Mouse (Mus musculus) kidney, embryonic 14.5 days (tissue): ENCODE data around the gene Tomm20. TPM values are rescaled to one million over a fixed set of nuclear protein-coding genes. Genes with fewer than 3 reads are reported as not detected.

Experiments
- ATAC-seq: fragments of 200-750 bp; cut with Nextera tagmentation; 2 replicates; pipeline ENCODE4 v1.8.0; 2017; ENCODE audit warnings: moderate number of reproducible peaks, mild to moderate bottlenecking, moderate TSS enrichment, moderate library complexity; ENCODE audit not compliant: low FRiP score, low TSS enrichment
- H3K27ac ChIP-seq: fragments of 300-500 bp; sonication (generic); 2 replicates; pipeline ENCODE4 v1.5.1; 2014; ENCODE audit warnings: low read depth, mild to moderate bottlenecking, low read length, moderate library complexity, mixed read lengths
- H3K27me3 ChIP-seq: fragments of 300-500 bp; sonication (generic); 2 replicates; pipeline ENCODE4 v1.6.1; 2014; ENCODE audit warnings: mild to moderate bottlenecking, low read length; ENCODE audit not compliant: control insufficient read depth, insufficient read depth
- H3K36me3 ChIP-seq: fragments of 300-500 bp; sonication (generic); 2 replicates; pipeline ENCODE4 v1.6.1; 2014; ENCODE audit warnings: low read length, mixed read lengths; ENCODE audit not compliant: control insufficient read depth, insufficient read depth
- H3K4me1 ChIP-seq: fragments of 300-500 bp; sonication (generic); 2 replicates; pipeline ENCODE4 v1.6.1; 2014; ENCODE audit warnings: low read length, mixed read lengths; ENCODE audit not compliant: control insufficient read depth, insufficient read depth
- H3K4me2 ChIP-seq: fragments of 300-500 bp; sonication (generic); replicated peaks from 2 replicates; pipeline ENCODE4 v1.6.1; 2014; ENCODE audit warnings: low read depth, mild to moderate bottlenecking, low read length
- H3K4me3 ChIP-seq: fragments of 300-500 bp; sonication (generic); 2 replicates; pipeline ENCODE4 v1.5.1; 2014; ENCODE audit warnings: mild to moderate bottlenecking, low read length
- H3K9ac ChIP-seq: fragments of 300-500 bp; sonication (generic); 2 replicates; pipeline ENCODE4 v1.6.1; 2014; ENCODE audit warnings: low read depth, mild to moderate bottlenecking, low read length, moderate library complexity
- H3K9me3 ChIP-seq: fragments of 300-500 bp; sonication (generic); 2 replicates; pipeline ENCODE4 v1.6.1; 2016; ENCODE audit warnings: low read length; ENCODE audit not compliant: control insufficient read depth
- WGBS: fragments of 180-500 bp; shearing (Covaris S2); extraction: QIAGEN DNeasy Blood & Tissue Kit; methylation state at CpG from one replicate; pipeline ENCODE4 v1.1.7; 2014; 5-methylcytosine and 5-hydroxymethylcytosine counted together
- polyA plus RNA-seq: library from polyadenylated mRNA; unstranded; fragments of >200 nt; fragmentation: Nextera tagmentation; extraction: Ambion mirVana; gene quantifications from 2 replicates; pipeline ENCODE4 v1.2.1, GENCODE M21; 2014

The Tomm20 gene
- polyA plus RNA-seq, 1 experiment from 2014 or later = 262 TPM

- under 1% methylated on average over 50 of the region's 50 CpGs for WGBS
- Histone ChIP-seq H3K36me3 (peaks cover 22% of the 10 kb centered on the region), H3K4me3 (peak within 1 kb of the TSS; percentile 88)
Observed at GRCm38 (mm10) chr8:126970579-126971313, 25.1 kb upstream of the Tomm20 start, which contains the start of gene Rbm34. Gene Rbm34, minus strand, starts transcription at chr8:126971071.

DNA sequence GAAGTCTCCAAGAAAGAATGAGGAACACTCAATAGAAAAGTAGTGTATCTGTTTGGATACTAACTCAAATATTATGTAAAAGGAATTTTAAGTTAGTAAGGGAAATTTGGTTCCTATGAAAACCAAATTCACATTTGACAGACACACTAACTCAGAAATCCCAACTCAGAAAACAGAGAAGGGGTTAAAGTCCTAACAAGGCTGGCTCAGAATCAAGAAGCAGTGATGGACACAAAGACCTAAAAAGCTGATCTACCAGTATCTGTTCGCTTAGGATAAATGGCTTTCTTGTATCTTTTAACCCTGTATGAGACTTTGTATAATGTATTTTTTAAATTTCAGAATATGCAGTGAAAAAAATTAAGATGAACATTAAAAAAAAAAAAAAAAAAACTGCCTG lies 23.9 kb upstream of the Tomm20 start:
- 92% methylated on average over 1 of the region's 1 CpGs for WGBS
- Histone ChIP-seq H3K4me3 (no peak overlapping the region; the same call in 1 of the 2 replicates), H3K4me1 (peaks cover 6% of the 10 kb centered on the region; the same call in 1 of the 2 replicates), H3K27me3 (no peaks in the 10 kb centered on the region), H3K9me3 (no peaks in the 10 kb centered on the region), H3K9ac (no peak overlapping the region), H3K4me2 (no peak overlapping the region), H3K36me3 (peaks cover 34% of the 10 kb centered on the region), H3K27ac (no peak overlapping the region)
- no peak for ATAC-seq

More at GRCm38 (mm10) chr8:126970579-126971313, 25.1 kb upstream of the Tomm20 start, which contains the start of gene Rbm34:
- H3K4me1 ChIP-seq = peaks cover 6% of the 10 kb centered on the region; the same call in 1 of the 2 replicates
- peak within 1 kb of the TSS; percentile 88 for H3K4me2 ChIP-seq
- H3K27me3 ChIP-seq = no peaks in the 10 kb centered on the region
- H3K27ac ChIP-seq = peak within 1 kb of the TSS; percentile 66; the same call in 1 of the 2 replicates
- H3K9me3 ChIP-seq = no peaks in the 10 kb centered on the region
- peak; percentile 98 for ATAC-seq
- peak within 1 kb of the TSS; percentile 84 for H3K9ac ChIP-seq

- H3K4me3 ChIP-seq = no peak overlapping the region
- H3K4me1 ChIP-seq = peaks cover 6% of the 10 kb centered on the region; the same call in 1 of the 2 replicates
- no peak for ATAC-seq
- H3K9me3 ChIP-seq = no peaks in the 10 kb centered on the region
- no peak overlapping the region for H3K4me2 ChIP-seq
- no peak overlapping the region for H3K9ac ChIP-seq
- H3K27ac ChIP-seq = no peak overlapping the region
- peaks cover 44% of the 10 kb centered on the region for H3K36me3 ChIP-seq
- 97% methylated on average over 6 of the region's 6 CpGs for WGBS
- H3K27me3 ChIP-seq = no peaks in the 10 kb centered on the region
Observed at GRCm38 (mm10) chr8:126968107-126968506, 22.5 kb upstream of the Tomm20 start.

- ATAC-seq = no peak
- no peaks in the 10 kb centered on the region for H3K9me3 ChIP-seq
- H3K4me3 ChIP-seq = no peak overlapping the region
Observed at GRCm38 (mm10) chr8:126965246-126965645, 19.6 kb upstream of the Tomm20 start.

DNA sequence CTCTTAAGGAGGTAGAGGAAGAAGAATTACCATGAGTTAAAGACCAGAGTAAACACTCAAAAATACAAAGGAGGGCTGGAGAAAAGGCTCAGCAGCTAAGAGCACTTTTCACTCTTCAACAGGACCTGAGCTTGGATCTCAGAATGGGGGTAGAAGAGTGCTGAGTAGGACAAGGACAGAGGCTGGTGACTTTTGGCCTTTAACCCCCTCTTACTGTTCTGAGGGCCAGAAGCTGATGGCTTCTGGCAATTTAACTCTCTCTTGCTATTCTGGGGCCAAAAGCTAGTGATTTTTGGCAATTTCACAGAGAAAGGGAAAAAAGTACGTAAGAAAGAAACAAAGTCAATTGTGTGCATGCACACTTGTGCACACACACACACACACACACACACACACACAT lies 17.2 kb upstream of the Tomm20 start:
- no peaks in the 10 kb centered on the region for H3K9me3 ChIP-seq
- H3K36me3 ChIP-seq = peaks cover 70% of the 10 kb centered on the region
- no peak overlapping the region for H3K4me3 ChIP-seq
- 94% methylated on average over 1 of the region's 1 CpGs for WGBS
- H3K9ac ChIP-seq = no peak overlapping the region
- H3K4me1 ChIP-seq = no peaks in the 10 kb centered on the region
- H3K27ac ChIP-seq = no peak overlapping the region
- no peak overlapping the region for H3K4me2 ChIP-seq
- no peaks in the 10 kb centered on the region for H3K27me3 ChIP-seq
- no peak for ATAC-seq

More at GRCm38 (mm10) chr8:126965246-126965645, 19.6 kb upstream of the Tomm20 start:
- 60% methylated on average over 6 of the region's 6 CpGs for WGBS
- no peak overlapping the region for H3K27ac ChIP-seq
- H3K27me3 ChIP-seq = no peaks in the 10 kb centered on the region
- H3K4me2 ChIP-seq = no peak overlapping the region
- peaks cover 5% of the 10 kb centered on the region; the same call in 1 of the 2 replicates for H3K4me1 ChIP-seq
- H3K9ac ChIP-seq = no peak overlapping the region
- peaks cover 64% of the 10 kb centered on the region for H3K36me3 ChIP-seq

DNA sequence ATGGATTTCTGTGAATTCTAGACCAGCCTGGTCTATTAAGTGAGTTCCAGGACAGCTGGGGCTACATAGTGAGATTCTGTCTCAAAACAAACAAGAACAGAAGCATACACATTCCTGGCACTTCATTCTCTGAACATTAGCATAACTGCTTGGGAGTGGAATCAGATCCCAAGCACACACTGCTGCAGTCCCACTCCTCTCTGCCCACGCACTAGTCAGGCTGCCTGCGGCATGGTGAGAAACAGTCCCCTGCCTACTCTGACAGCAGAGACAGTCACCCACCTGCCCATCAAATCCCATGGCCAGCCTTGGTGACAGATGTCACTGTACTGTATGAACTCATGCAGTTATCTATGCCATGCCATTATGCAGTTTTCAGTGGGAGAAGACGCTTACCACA lies 15.9 kb upstream of the Tomm20 start:
- Histone ChIP-seq H3K36me3 (peaks cover 79% of the 10 kb centered on the region), H3K9me3 (no peaks in the 10 kb centered on the region), H3K4me3 (no peak overlapping the region), H3K27me3 (no peaks in the 10 kb centered on the region), H3K4me1 (no peaks in the 10 kb centered on the region), H3K27ac (no peak overlapping the region), H3K4me2 (no peak overlapping the region), H3K9ac (no peak overlapping the region)
- whole genome bisulfite sequencing = 93% methylated on average over 3 of the region's 3 CpGs
- ATAC-seq = no peak

DNA sequence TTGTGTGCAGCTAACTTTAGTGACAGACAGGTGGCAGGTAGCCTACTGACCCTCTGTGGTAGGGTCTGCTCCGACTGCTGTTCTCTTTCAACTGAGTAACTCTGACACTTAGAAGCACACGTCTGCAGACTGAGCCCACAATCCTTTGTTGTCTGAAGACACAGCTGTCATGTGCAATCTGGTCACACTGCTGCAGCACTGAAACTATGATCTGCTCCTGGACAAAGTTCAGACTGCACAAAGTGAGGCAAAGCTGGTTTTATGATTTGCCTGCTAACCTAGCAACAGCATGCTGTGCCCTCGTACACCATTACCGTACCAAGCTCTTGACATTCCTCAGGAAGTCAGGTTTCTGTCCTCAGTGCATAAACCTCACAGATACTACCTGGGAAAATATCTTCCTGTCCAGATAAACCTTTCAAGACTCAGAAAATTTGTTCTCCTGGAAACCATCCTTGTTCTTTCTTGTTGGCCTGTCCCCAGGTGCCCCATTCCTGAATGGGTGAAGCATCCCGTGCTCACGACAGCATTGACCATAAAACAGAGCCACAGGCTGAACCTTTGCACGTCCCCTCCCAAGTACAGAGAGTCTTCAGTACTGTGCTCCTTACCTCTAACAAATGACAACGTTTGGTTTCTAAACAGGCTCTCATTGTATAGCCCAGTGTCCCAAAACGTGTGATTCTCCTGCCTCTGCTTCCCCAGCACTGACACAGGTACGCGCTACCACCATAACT lies 6.4 kb upstream of the Tomm20 start:
- Histone ChIP-seq H3K4me1 (no peaks in the 10 kb centered on the region), H3K36me3 (peaks cover 89% of the 10 kb centered on the region), H3K4me3 (no peak overlapping the region), H3K27me3 (no peaks in the 10 kb centered on the region), H3K27ac (no peak overlapping the region), H3K9ac (no peak overlapping the region), H3K9me3 (no peaks in the 10 kb centered on the region), H3K4me2 (no peak overlapping the region)
- WGBS = 92% methylated on average over 11 of the region's 11 CpGs
- no peak for ATAC-seq

- no peak overlapping the region for H3K9ac ChIP-seq
- H3K4me2 ChIP-seq = no peak overlapping the region
- 73% methylated on average over 2 of the region's 2 CpGs for WGBS
- no peaks in the 10 kb centered on the region for H3K9me3 ChIP-seq
- no peak overlapping the region for H3K4me3 ChIP-seq
- ATAC-seq = no peak
- H3K4me1 ChIP-seq = no peaks in the 10 kb centered on the region
- no peak overlapping the region for H3K27ac ChIP-seq
- no peaks in the 10 kb centered on the region for H3K27me3 ChIP-seq
- H3K36me3 ChIP-seq = peaks cover 65% of the 10 kb centered on the region
Observed at GRCm38 (mm10) chr8:126949527-126949926, 3.9 kb upstream of the Tomm20 start.

DNA sequence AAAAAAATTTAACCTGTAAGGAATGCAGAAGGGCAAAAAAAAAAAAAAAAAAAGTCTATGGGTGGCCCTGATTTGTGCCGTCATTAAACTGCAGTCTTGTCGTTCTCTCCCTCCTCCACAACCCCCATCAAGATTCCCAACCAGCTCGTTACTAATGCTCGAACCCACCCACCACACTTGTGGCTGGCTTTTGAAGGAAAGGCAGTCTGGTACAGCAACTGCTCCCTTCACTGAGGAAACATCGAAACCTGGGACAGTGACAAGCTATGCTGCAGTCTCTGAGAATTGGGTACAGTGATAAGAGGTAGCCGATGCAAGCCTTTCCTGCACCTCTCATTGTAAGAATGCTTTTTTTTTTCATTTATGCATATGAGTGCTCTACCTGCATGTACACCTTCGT lies 800 bp upstream of the Tomm20 start:
- no peaks in the 10 kb centered on the region for H3K27me3 ChIP-seq

More for the DNA sequence above, 800 bp upstream of the Tomm20 start:
- Histone ChIP-seq H3K4me3 (no peak overlapping the region), H3K27ac (no peak overlapping the region), H3K9ac (peak overlapping the region; percentile 42; the same call in 1 of the 2 replicates), H3K4me2 (no peak overlapping the region), H3K9me3 (no peaks in the 10 kb centered on the region), H3K36me3 (peaks cover 41% of the 10 kb centered on the region), H3K4me1 (peaks cover 15% of the 10 kb centered on the region)
- 68% methylated on average over 7 of the region's 7 CpGs for WGBS
- ATAC-seq = no peak
